Mouse (Mus musculus) lung, adult 2 months (tissue): ENCODE measurements around the gene Gm49321.

ENCODE experiments used
- CTCF ChIP-seq: fragments of 200-500 bp; IDR thresholded peaks from 2 replicates; pipeline ENCODE4 v1.5.1; 2011; ENCODE audit warnings: mild to moderate bottlenecking, low read length, control low read depth; ENCODE audit not compliant: insufficient read depth
- POLR2A ChIP-seq: fragments of 200-500 bp; IDR thresholded peaks from 2 replicates; pipeline ENCODE4 v1.6.1; 2011; ENCODE audit warnings: low read depth, mild to moderate bottlenecking, control low read depth, low read length, borderline replicate concordance; ENCODE audit errors: extremely low read depth

GRCm38 (mm10) chr12:73918479-73918878 is 19.0 kb upstream of the Gm49321 start:
- TF ChIP-seq POLR2A (no peak), CTCF (no peak)
